Mouse (Mus musculus) C2C12 (cell line): Measurements from ENCODE around the gene Abcb4. TPM values are rescaled to one million over a fixed set of nuclear protein-coding genes. Genes with fewer than 3 reads are reported as not detected.
"Not testable (repeated sequence)": the region's sequence is repeated elsewhere in the genome, so short reads cannot be mapped to it uniquely, and the experiment has no call there.

Experiments used
- H3K27me3 ChIP-seq: one replicate; pipeline ENCODE4 v1.6.1; 2011; ENCODE audit not compliant: control insufficient read depth, insufficient read depth, insufficient read length
- H3K36me3 ChIP-seq: one replicate; pipeline ENCODE4 v1.6.1; 2011; ENCODE audit not compliant: control insufficient read depth, insufficient read depth
- H3K4me3 ChIP-seq: one replicate; pipeline ENCODE4 v1.5.1; 2011; ENCODE audit warnings: mild to moderate bottlenecking, control low read depth; ENCODE audit not compliant: poor library complexity, insufficient read depth, severe bottlenecking
- H3K79me2 ChIP-seq: one replicate; pipeline ENCODE4 v1.6.1; 2011; ENCODE audit not compliant: control insufficient read depth, insufficient read depth
- H3K79me3 ChIP-seq: one replicate; pipeline ENCODE4 v1.6.1; 2011; ENCODE audit warnings: low read depth, control low read depth
- H3ac ChIP-seq: one replicate; pipeline ENCODE3; 2011; ENCODE audit warnings: low read depth; ENCODE audit not compliant: control insufficient read depth, insufficient read length
- CEBPB ChIP-seq: IDR thresholded peaks from one replicate; pipeline ENCODE4 v1.6.1; 2011; ENCODE audit warnings: low read depth, mild to moderate bottlenecking, control low read depth, moderate library complexity
- CTCF ChIP-seq: IDR thresholded peaks from one replicate; pipeline ENCODE4 v1.5.1; 2011; ENCODE audit not compliant: control insufficient read depth, insufficient read depth, insufficient read length
- FOSL1 ChIP-seq: IDR thresholded peaks from one replicate; pipeline ENCODE4 v1.8.0; 2011; ENCODE audit warnings: mild to moderate bottlenecking, low read length; ENCODE audit not compliant: poor library complexity, insufficient read depth, severe bottlenecking
- MAX ChIP-seq: IDR thresholded peaks from one replicate; pipeline ENCODE4 v1.6.1; 2011; ENCODE audit warnings: mild to moderate bottlenecking, control low read depth
- MYOD1 ChIP-seq: IDR thresholded peaks from one replicate; pipeline ENCODE4 v1.6.1; 2011; ENCODE audit warnings: low read depth; ENCODE audit not compliant: control insufficient read depth, insufficient read length
- MYOG ChIP-seq: IDR thresholded peaks from one replicate; pipeline ENCODE4 v1.6.1; 2011; ENCODE audit not compliant: control insufficient read depth, insufficient read length; ENCODE audit errors: extremely low read depth
- USF1 ChIP-seq: IDR thresholded peaks from one replicate; pipeline ENCODE4 v1.6.1; 2011; ENCODE audit warnings: low read depth, mild to moderate bottlenecking, control low read depth, moderate library complexity
- polyA plus RNA-seq: library from polyadenylated mRNA; unstranded; fragments of >200 nt; fragmentation: generic; extraction: Trizol; gene quantifications from one replicate; pipeline ENCODE4 v1.2.1, GENCODE M21; 2012; ENCODE audit warnings: missing spikeins

Abcb4 gene
- polyA plus RNA-seq, 1 experiment = 0.06 TPM

- TF ChIP-seq MYOG (no peak), CTCF (no peak), USF1 (no peak), FOSL1 (no peak), MAX (no peak), CEBPB (no peak), MYOD1 (no peak)
- Histone ChIP-seq H3K27me3 (no peaks in the 10 kb centered on the region), H3K4me3 (no peak overlapping the region), H3K36me3 (no peaks in the 10 kb centered on the region), H3K79me3 (no peaks in the 10 kb centered on the region), H3ac (no peak overlapping the region), H3K79me2 (no peaks in the 10 kb centered on the region)
Measured at GRCm38 (mm10) chr5:8937965-8938364, 44.4 kb downstream of the Abcb4 start.

- H3K4me3 ChIP-seq, H3ac ChIP-seq, H3K79me2 ChIP-seq, H3K79me3 ChIP-seq, H3K27me3 ChIP-seq, H3K36me3 ChIP-seq: not testable (repeated sequence)
Measured at GRCm38 (mm10) chr5:8941266-8941665, 47.7 kb downstream of the Abcb4 start.

- no peak overlapping the region for H3ac ChIP-seq
- no peak overlapping the region for H3K4me3 ChIP-seq
- no peaks in the 10 kb centered on the region for H3K36me3 ChIP-seq
- H3K79me2 ChIP-seq = no peaks in the 10 kb centered on the region
- no peaks in the 10 kb centered on the region for H3K79me3 ChIP-seq
- no peaks in the 10 kb centered on the region for H3K27me3 ChIP-seq
- no peak for TF ChIP-seq MYOD1
- TF ChIP-seq MYOG = no peak
- TF ChIP-seq FOSL1 = no peak
- no peak for TF ChIP-seq CTCF
- no peak for TF ChIP-seq MAX
- TF ChIP-seq USF1 = no peak
- TF ChIP-seq CEBPB = no peak
Measured at GRCm38 (mm10) chr5:8943836-8944235, 50.3 kb downstream of the Abcb4 start.

GRCm38 (mm10) chr5:8947423-8948110 is 54.0 kb downstream of the Abcb4 start:
- Histone ChIP-seq H3K36me3 (no peaks in the 10 kb centered on the region), H3K4me3 (no peak overlapping the region), H3K79me2 (no peaks in the 10 kb centered on the region), H3ac (no peak overlapping the region), H3K27me3 (no peaks in the 10 kb centered on the region), H3K79me3 (no peaks in the 10 kb centered on the region)
- no peak for TF ChIP-seq CTCF

GRCm38 (mm10) chr5:8953660-8954059 is 60.1 kb downstream of the Abcb4 start:
- Histone ChIP-seq H3K36me3 (no peaks in the 10 kb centered on the region), H3K79me2 (no peaks in the 10 kb centered on the region), H3ac (no peak overlapping the region), H3K79me3 (no peaks in the 10 kb centered on the region), H3K27me3 (no peaks in the 10 kb centered on the region), H3K4me3 (no peak overlapping the region)
- TF ChIP-seq MAX = no peak
- TF ChIP-seq FOSL1 = no peak
- TF ChIP-seq CTCF = no peak
- no peak for TF ChIP-seq CEBPB
- TF ChIP-seq MYOG = no peak
- TF ChIP-seq USF1 = no peak
- TF ChIP-seq MYOD1 = no peak

- Histone ChIP-seq H3K4me3 (no peak overlapping the region), H3K79me3 (no peaks in the 10 kb centered on the region), H3K79me2 (no peaks in the 10 kb centered on the region), H3K27me3 (no peaks in the 10 kb centered on the region), H3ac (no peak overlapping the region), H3K36me3 (no peaks in the 10 kb centered on the region)
- TF ChIP-seq FOSL1 (no peak), MYOG (no peak), MAX (no peak), CEBPB (no peak), USF1 (no peak)
Measured at GRCm38 (mm10) chr5:8955544-8955943, 62.0 kb downstream of the Abcb4 start.
